Mouse (Mus musculus): ENCODE measurements around the gene Map3k13.

Gene Map3k13

GRCm38 (mm10) chr16:21928471-21928870 is 134.3 kb downstream of the Map3k13 start:
- DNase-seq = no peak

- peak; percentile 91 to 92 for DNase-seq
These were observed 152.9 kb downstream of the Map3k13 start, which contains the start of gene Tmem41a for GRCm38 (mm10) chr16:21946761-21947715. TSS of gene Tmem41a (minus strand) at chr16:21947552.

- DNase-seq = no peak
These were observed 161.4 kb downstream of the Map3k13 start for GRCm38 (mm10) chr16:21955591-21955990.

GRCm38 (mm10) chr16:21965576-21965975 is 171.4 kb downstream of the Map3k13 start:
- DNase-seq = no peak

- DNase-seq = no peak
These were observed 175.7 kb downstream of the Map3k13 start for GRCm38 (mm10) chr16:21969874-21970273.

GRCm38 (mm10) chr16:21970536-21970935 is 176.4 kb downstream of the Map3k13 start:
- DNase-seq = no peak

GRCm38 (mm10) chr16:21971446-21971845 is 177.3 kb downstream of the Map3k13 start:
- no peak for DNase-seq

GRCm38 (mm10) chr16:21976203-21976602 is 182.1 kb downstream of the Map3k13 start:
- DNase-seq = no peak

GRCm38 (mm10) chr16:21977347-21977746 is 183.2 kb downstream of the Map3k13 start:
- no peak for DNase-seq

Measured in kidney, postnatal 25 days (tissue).